Mouse (Mus musculus): ENCODE measurements at regions not wholly inside any gene's neighbourhood (a gene's known extent, or its start where the extent isn't known, plus 50 kb on each side); places are given as distances from the start of the nearest gene placed in this dataset.
"Not testable (repeated sequence)": the region's sequence is repeated elsewhere in the genome, so short reads cannot be mapped to it uniquely, and the experiment has no call there.

GRCm38 (mm10) chr13:26404707-26405106 is 365.3 kb downstream of the Hdgfl1 start:
- no peak overlapping the region for H3K4me3 ChIP-seq
- no peaks in the 10 kb centered on the region for H3K9me3 ChIP-seq (replicated peaks)
- H3K4me1 ChIP-seq: 0 out of 2 replicates have a peak, but pooled peaks cover 3% of the 10 kb centered on the region
- no peaks in the 10 kb centered on the region for H3K36me3 ChIP-seq
- WGBS: 62% methylated on average over 2 of the region's 2 CpGs
- no peaks in the 10 kb centered on the region for H3K27me3 ChIP-seq (ENCODE audit: low read depth, poor library complexity, severe bottlenecking)
- DNase-seq (ENCODE audit: low spot score): no peak
- H3K27ac ChIP-seq: no peak overlapping the region

GRCm38 (mm10) chr13:26387861-26388621 is 381.9 kb downstream of the Hdgfl1 start:
- 89% methylated on average over 7 of the region's 7 CpGs for WGBS
- Histone ChIP-seq H3K4me1 (no peaks in the 10 kb centered on the region), H3K4me3 (no peak overlapping the region)

GRCm38 (mm10) chr13:26382631-26383030 is 387.3 kb downstream of the Hdgfl1 start:
- WGBS: 82% methylated on average over 2 of the region's 2 CpGs
- H3K4me3 ChIP-seq: no peak overlapping the region
- H3K27ac ChIP-seq: no peak overlapping the region
- no peaks in the 10 kb centered on the region for H3K36me3 ChIP-seq
- no peak for DNase-seq (ENCODE audit: low spot score)
- H3K9me3 ChIP-seq (replicated peaks): no peaks in the 10 kb centered on the region
- no peaks in the 10 kb centered on the region for H3K4me1 ChIP-seq
- H3K27me3 ChIP-seq (ENCODE audit: low read depth, poor library complexity, severe bottlenecking): no peaks in the 10 kb centered on the region

More at GRCm38 (mm10) chr13:26387861-26388621, 381.9 kb downstream of the Hdgfl1 start:
- H3K27ac ChIP-seq: no peak overlapping the region
- DNase-seq (ENCODE audit: low spot score): no peak
- H3K27me3 ChIP-seq (ENCODE audit: low read depth, poor library complexity, severe bottlenecking): no peaks in the 10 kb centered on the region
- H3K9me3 ChIP-seq (replicated peaks): no peaks in the 10 kb centered on the region
- H3K36me3 ChIP-seq: no peaks in the 10 kb centered on the region

- no peak overlapping the region for H3K4me3 ChIP-seq
- 83% methylated on average over 2 of the region's 2 CpGs for WGBS
Observed at GRCm38 (mm10) chr13:26382154-26382553, 387.8 kb downstream of the Hdgfl1 start.

GRCm38 (mm10) chr13:26375546-26375945 is 394.4 kb downstream of the Hdgfl1 start:
- Histone ChIP-seq H3K36me3 (no peaks in the 10 kb centered on the region), H3K27ac (no peak overlapping the region), H3K4me3 (no peak overlapping the region), H3K27me3 (ENCODE audit: low read depth, poor library complexity, severe bottlenecking) (no peaks in the 10 kb centered on the region), H3K9me3 (replicated peaks) (no peaks in the 10 kb centered on the region), H3K4me1 (no peaks in the 10 kb centered on the region)
- DNase-seq (ENCODE audit: low spot score): no peak

More at GRCm38 (mm10) chr13:26382154-26382553, 387.8 kb downstream of the Hdgfl1 start:
- Histone ChIP-seq H3K27me3 (ENCODE audit: low read depth, poor library complexity, severe bottlenecking) (no peaks in the 10 kb centered on the region), H3K36me3 (no peaks in the 10 kb centered on the region), H3K9me3 (replicated peaks) (no peaks in the 10 kb centered on the region), H3K27ac (no peak overlapping the region), H3K4me1 (no peaks in the 10 kb centered on the region)
- DNase-seq (ENCODE audit: low spot score): no peak

GRCm38 (mm10) chr13:26365911-26366310 is 404.1 kb downstream of the Hdgfl1 start:
- 93% methylated on average over 6 of the region's 6 CpGs for WGBS
- H3K4me1 ChIP-seq; H3K4me3 ChIP-seq; H3K36me3 ChIP-seq; DNase-seq (ENCODE audit: low spot score); H3K27me3 ChIP-seq (ENCODE audit: low read depth, poor library complexity, severe bottlenecking); H3K27ac ChIP-seq; H3K9me3 ChIP-seq (replicated peaks): not testable (repeated sequence)

- 69% methylated on average over 3 of the region's 3 CpGs for WGBS
- Histone ChIP-seq H3K27me3 (ENCODE audit: low read depth, poor library complexity, severe bottlenecking) (no peaks in the 10 kb centered on the region), H3K27ac (no peak overlapping the region), H3K9me3 (replicated peaks) (no peaks in the 10 kb centered on the region), H3K36me3 (no peaks in the 10 kb centered on the region), H3K4me3 (no peak overlapping the region), H3K4me1 (no peaks in the 10 kb centered on the region)
- no peak for DNase-seq (ENCODE audit: low spot score)
Observed at GRCm38 (mm10) chr13:26356341-26356740, 413.6 kb downstream of the Hdgfl1 start.

GRCm38 (mm10) chr13:26354421-26354820 is 415.5 kb downstream of the Hdgfl1 start:
- DNase-seq (ENCODE audit: low spot score): no peak

GRCm38 (mm10) chr13:26350510-26350909 is 419.5 kb downstream of the Hdgfl1 start:
- Histone ChIP-seq H3K4me3 (no peak overlapping the region), H3K27me3 (ENCODE audit: low read depth, poor library complexity, severe bottlenecking) (no peaks in the 10 kb centered on the region), H3K27ac (no peak overlapping the region), H3K9me3 (replicated peaks) (no peaks in the 10 kb centered on the region), H3K4me1 (no peaks in the 10 kb centered on the region), H3K36me3 (no peaks in the 10 kb centered on the region)
- 78% methylated on average over 3 of the region's 3 CpGs for WGBS
- DNase-seq (ENCODE audit: low spot score): no peak

More at GRCm38 (mm10) chr13:26354421-26354820, 415.5 kb downstream of the Hdgfl1 start:
- Histone ChIP-seq H3K4me3 (no peak overlapping the region), H3K36me3 (no peaks in the 10 kb centered on the region), H3K4me1 (no peaks in the 10 kb centered on the region), H3K9me3 (replicated peaks) (no peaks in the 10 kb centered on the region), H3K27ac (no peak overlapping the region), H3K27me3 (ENCODE audit: low read depth, poor library complexity, severe bottlenecking) (no peaks in the 10 kb centered on the region)

GRCm38 (mm10) chr13:26338795-26339194 is 431.2 kb downstream of the Hdgfl1 start:
- Histone ChIP-seq H3K36me3 (no peaks in the 10 kb centered on the region), H3K4me3 (no peak overlapping the region), H3K4me1 (no peaks in the 10 kb centered on the region), H3K9me3 (replicated peaks) (no peaks in the 10 kb centered on the region), H3K27ac (no peak overlapping the region), H3K27me3 (ENCODE audit: low read depth, poor library complexity, severe bottlenecking) (no peaks in the 10 kb centered on the region)
- DNase-seq (ENCODE audit: low spot score): no peak
- WGBS: 82% methylated on average over 3 of the region's 3 CpGs

- H3K9me3 ChIP-seq (replicated peaks): no peaks in the 10 kb centered on the region
- no peak overlapping the region for H3K27ac ChIP-seq
- peaks cover 15% of the 10 kb centered on the region for H3K4me1 ChIP-seq
- no peaks in the 10 kb centered on the region for H3K27me3 ChIP-seq (ENCODE audit: low read depth, poor library complexity, severe bottlenecking)
- WGBS: 92% methylated on average over 3 of the region's 3 CpGs
- no peaks in the 10 kb centered on the region for H3K36me3 ChIP-seq
- no peak for DNase-seq (ENCODE audit: low spot score)
- H3K4me3 ChIP-seq: no peak overlapping the region
Observed at GRCm38 (mm10) chr13:26325066-26325465, 444.9 kb downstream of the Hdgfl1 start.

- H3K27ac ChIP-seq: no peak overlapping the region
- H3K27me3 ChIP-seq (ENCODE audit: low read depth, poor library complexity, severe bottlenecking): no peaks in the 10 kb centered on the region
- no peaks in the 10 kb centered on the region for H3K36me3 ChIP-seq
- WGBS: 95% methylated on average over 6 of the region's 6 CpGs
- no peak for DNase-seq (ENCODE audit: low spot score)
- H3K4me1 ChIP-seq: peaks cover 15% of the 10 kb centered on the region
- no peak overlapping the region for H3K4me3 ChIP-seq
- no peaks in the 10 kb centered on the region for H3K9me3 ChIP-seq (replicated peaks)
Observed at GRCm38 (mm10) chr13:26324633-26325032, 445.3 kb downstream of the Hdgfl1 start.

GRCm38 (mm10) chr13:26318557-26318956 is 451.4 kb downstream of the Hdgfl1 start:
- Histone ChIP-seq H3K4me3 (no peak overlapping the region), H3K9me3 (replicated peaks) (no peaks in the 10 kb centered on the region), H3K27ac (no peak overlapping the region), H3K36me3 (no peaks in the 10 kb centered on the region), H3K4me1 (peaks cover 3% of the 10 kb centered on the region), H3K27me3 (ENCODE audit: low read depth, poor library complexity, severe bottlenecking) (no peaks in the 10 kb centered on the region)
- WGBS: 87% methylated on average over 5 of the region's 5 CpGs
- DNase-seq (ENCODE audit: low spot score): no peak

Measured in limb, embryonic 10.5 days (tissue).